Mouse (Mus musculus) liver, embryonic 12.5 days (tissue): Measurements from ENCODE around the gene Sorcs1. TPM values are rescaled to one million over a fixed set of nuclear protein-coding genes. Genes with fewer than 3 reads are reported as not detected.

Experiments
- ATAC-seq: fragments of 200-750 bp; cut with Nextera tagmentation; 2 replicates; pipeline ENCODE4 v1.8.0; 2017; ENCODE audit warnings: moderate number of reproducible peaks, mild to moderate bottlenecking, moderate library complexity
- H3K27ac ChIP-seq: fragments of 300-500 bp; sonication (generic); 2 replicates; pipeline ENCODE4 v1.5.1; 2016; ENCODE audit warnings: mild to moderate bottlenecking
- H3K27me3 ChIP-seq: fragments of 300-500 bp; sonication (generic); replicated peaks from 2 replicates; pipeline ENCODE4 v1.6.1; 2016; ENCODE audit warnings: mild to moderate bottlenecking, moderate library complexity
- H3K36me3 ChIP-seq: fragments of 300-500 bp; sonication (generic); 2 replicates; pipeline ENCODE4 v1.6.1; 2016; ENCODE audit warnings: mild to moderate bottlenecking, moderate library complexity
- H3K4me1 ChIP-seq: fragments of 300-500 bp; sonication (generic); 2 replicates; pipeline ENCODE4 v1.6.1; 2016
- H3K4me2 ChIP-seq: fragments of 300-500 bp; sonication (generic); 2 replicates; pipeline ENCODE4 v1.6.1; 2016; ENCODE audit warnings: mild to moderate bottlenecking, moderate library complexity
- H3K4me3 ChIP-seq: fragments of 300-500 bp; sonication (generic); 2 replicates; pipeline ENCODE4 v1.5.1; 2016; ENCODE audit warnings: mild to moderate bottlenecking, moderate library complexity
- H3K9ac ChIP-seq: fragments of 300-500 bp; sonication (generic); 2 replicates; pipeline ENCODE4 v1.6.1; 2016; ENCODE audit warnings: mild to moderate bottlenecking, moderate library complexity
- H3K9me3 ChIP-seq: fragments of 300-500 bp; sonication (generic); replicated peaks from 2 replicates; pipeline ENCODE4 v1.6.1; 2016; ENCODE audit warnings: mild to moderate bottlenecking, moderate library complexity
- WGBS: fragments of 180-500 bp; shearing (Covaris S2); methylation state at CpG from one replicate; pipeline ENCODE4 v1.1.7; 2016; ENCODE audit not compliant: insufficient replicate concordance; 5-methylcytosine and 5-hydroxymethylcytosine counted together
- polyA plus RNA-seq: library from polyadenylated mRNA; unstranded; fragments of >200 nt; fragmentation: Nextera tagmentation; extraction: Ambion mirVana; gene quantifications from 2 replicates; pipeline ENCODE4 v1.2.1, GENCODE M21; 2016

Sorcs1 gene
- polyA plus RNA-seq, 1 experiment from 2014 or later, result 0.64 TPM

DNA sequence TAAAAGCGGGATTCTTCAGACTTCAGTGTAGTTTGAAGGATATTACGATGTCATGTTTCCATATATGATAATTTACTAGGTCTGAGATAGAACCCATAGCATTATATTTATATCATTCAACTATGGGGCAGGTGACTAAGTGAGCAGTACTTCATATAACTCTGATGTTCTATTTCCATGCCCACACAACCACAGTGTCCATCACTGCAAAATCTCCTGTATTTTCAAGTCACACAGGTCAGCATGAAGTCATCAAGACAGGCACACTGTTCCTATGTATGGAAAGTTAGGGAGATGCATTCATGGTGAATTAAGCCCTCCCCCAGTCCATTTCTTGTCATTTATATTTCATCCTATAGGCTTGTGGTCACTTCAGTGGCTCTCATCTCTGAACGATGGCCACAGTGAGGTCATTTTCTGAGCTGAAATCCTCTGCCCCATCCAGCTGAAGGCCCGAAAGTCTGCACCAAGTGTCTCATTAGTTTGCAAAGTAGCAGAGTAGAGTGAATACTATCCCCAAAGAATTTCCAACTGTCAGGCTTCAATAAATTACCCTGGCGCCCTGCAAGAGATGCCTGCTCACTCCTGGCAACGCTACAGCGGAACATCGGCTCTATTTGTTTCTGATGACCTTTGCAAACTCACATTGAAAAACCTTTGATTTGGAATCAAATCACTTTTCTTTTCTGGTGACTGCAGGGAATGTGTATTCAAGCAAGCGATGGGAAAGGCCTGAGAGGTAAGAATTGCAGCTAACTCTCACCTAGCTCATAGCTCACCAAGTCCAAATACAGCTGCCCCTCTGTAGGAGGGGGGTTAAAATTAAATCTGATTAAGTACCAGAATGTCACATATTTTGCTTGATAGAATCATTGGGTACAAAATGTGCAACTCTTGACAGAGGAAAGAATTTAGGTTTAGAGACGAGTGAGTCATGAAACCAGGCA, 492.4 kb downstream of the Sorcs1 start:
- no peaks in the 10 kb centered on the region for H3K4me1 ChIP-seq
- H3K4me2 ChIP-seq, result no peak overlapping the region
- H3K9me3 ChIP-seq, result no peaks in the 10 kb centered on the region
- no peak overlapping the region for H3K27ac ChIP-seq
- WGBS, result 73% methylated on average over 10 of the region's 10 CpGs
- no peaks in the 10 kb centered on the region for H3K36me3 ChIP-seq
- H3K27me3 ChIP-seq, result no peaks in the 10 kb centered on the region
- no peak for ATAC-seq
- H3K9ac ChIP-seq, result no peak overlapping the region
- H3K4me3 ChIP-seq, result no peak overlapping the region

- Histone ChIP-seq H3K9ac (no peak overlapping the region), H3K4me3 (no peak overlapping the region), H3K27ac (no peak overlapping the region), H3K27me3 (no peaks in the 10 kb centered on the region), H3K9me3 (no peaks in the 10 kb centered on the region), H3K36me3 (no peaks in the 10 kb centered on the region), H3K4me1 (no peaks in the 10 kb centered on the region), H3K4me2 (no peak overlapping the region)
- ATAC-seq, result no peak
- WGBS, result 46% methylated on average over 21 of the region's 21 CpGs
Observed at GRCm38 (mm10) chr19:50184901-50185623, 493.4 kb downstream of the Sorcs1 start.

- Histone ChIP-seq H3K36me3 (no peaks in the 10 kb centered on the region), H3K9me3 (no peaks in the 10 kb centered on the region), H3K4me3 (no peak overlapping the region), H3K9ac (no peak overlapping the region), H3K4me1 (no peaks in the 10 kb centered on the region), H3K27me3 (no peaks in the 10 kb centered on the region), H3K27ac (no peak overlapping the region), H3K4me2 (no peak overlapping the region)
- WGBS, result 63% methylated on average over 4 of the region's 4 CpGs
- no peak for ATAC-seq
Observed at GRCm38 (mm10) chr19:50178851-50179250, 499.6 kb downstream of the Sorcs1 start.

DNA sequence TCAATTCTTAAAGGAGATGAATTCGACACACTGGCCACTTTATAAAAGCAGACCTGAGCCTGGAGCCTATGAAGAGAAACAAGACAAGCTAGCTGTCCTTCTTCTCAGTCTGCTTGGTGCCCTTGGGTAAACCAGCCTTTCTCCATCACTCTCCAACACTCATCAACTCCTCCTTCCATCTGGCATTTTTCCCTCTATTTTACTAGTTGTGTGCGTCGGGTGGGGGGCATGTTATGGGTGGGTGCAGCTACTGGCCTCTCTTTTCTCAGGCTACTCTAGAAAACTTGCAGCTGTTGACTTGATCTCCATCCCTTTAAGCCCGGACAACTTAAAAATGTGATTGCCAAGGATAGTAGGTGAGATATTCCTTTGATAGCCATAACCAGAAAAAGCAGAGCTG, 500.3 kb downstream of the Sorcs1 start:
- Histone ChIP-seq H3K4me2 (no peak overlapping the region), H3K4me3 (no peak overlapping the region), H3K9ac (no peak overlapping the region), H3K9me3 (no peaks in the 10 kb centered on the region), H3K27me3 (no peaks in the 10 kb centered on the region), H3K36me3 (no peaks in the 10 kb centered on the region), H3K4me1 (no peaks in the 10 kb centered on the region), H3K27ac (no peak overlapping the region)
- 70% methylated on average over 4 of the region's 4 CpGs for WGBS
- no peak for ATAC-seq

- no peak overlapping the region for H3K4me3 ChIP-seq
- H3K9ac ChIP-seq, result no peak overlapping the region
- WGBS, result 46% methylated on average over 4 of the region's 4 CpGs
- H3K27me3 ChIP-seq, result no peaks in the 10 kb centered on the region
- no peak overlapping the region for H3K4me2 ChIP-seq
- H3K27ac ChIP-seq, result no peak overlapping the region
- H3K36me3 ChIP-seq, result no peaks in the 10 kb centered on the region
- no peak for ATAC-seq
- no peaks in the 10 kb centered on the region for H3K4me1 ChIP-seq
- no peaks in the 10 kb centered on the region for H3K9me3 ChIP-seq
Observed at GRCm38 (mm10) chr19:50171849-50172248, 506.6 kb downstream of the Sorcs1 start.

DNA sequence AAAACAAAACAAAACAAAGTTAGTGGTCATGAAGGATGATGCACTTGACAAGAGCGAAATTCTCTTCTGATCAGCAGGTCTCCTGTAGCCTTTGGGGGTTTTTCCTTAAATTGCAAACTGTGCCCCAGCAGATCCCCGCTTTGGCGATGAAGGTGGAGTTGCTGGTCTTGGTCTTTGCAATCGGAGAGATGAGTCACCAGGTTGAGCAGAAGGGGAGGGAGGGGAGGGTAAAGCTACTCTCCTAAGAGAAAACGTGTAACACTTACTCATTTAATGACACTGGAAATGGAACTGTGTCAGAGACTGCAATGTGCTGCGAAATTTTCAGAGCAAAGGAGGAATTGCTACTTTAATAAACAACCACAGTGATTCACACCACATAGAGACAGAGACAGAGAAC, 527.3 kb downstream of the Sorcs1 start:
- H3K27me3 ChIP-seq, result no peaks in the 10 kb centered on the region
- H3K9me3 ChIP-seq, result no peaks in the 10 kb centered on the region
- no peaks in the 10 kb centered on the region for H3K4me1 ChIP-seq
- H3K27ac ChIP-seq, result no peak overlapping the region
- no peak overlapping the region for H3K4me3 ChIP-seq
- H3K9ac ChIP-seq, result no peak overlapping the region
- 57% methylated on average over 6 of the region's 6 CpGs for WGBS
- no peak overlapping the region for H3K4me2 ChIP-seq
- H3K36me3 ChIP-seq, result no peaks in the 10 kb centered on the region
- ATAC-seq, result no peak

DNA sequence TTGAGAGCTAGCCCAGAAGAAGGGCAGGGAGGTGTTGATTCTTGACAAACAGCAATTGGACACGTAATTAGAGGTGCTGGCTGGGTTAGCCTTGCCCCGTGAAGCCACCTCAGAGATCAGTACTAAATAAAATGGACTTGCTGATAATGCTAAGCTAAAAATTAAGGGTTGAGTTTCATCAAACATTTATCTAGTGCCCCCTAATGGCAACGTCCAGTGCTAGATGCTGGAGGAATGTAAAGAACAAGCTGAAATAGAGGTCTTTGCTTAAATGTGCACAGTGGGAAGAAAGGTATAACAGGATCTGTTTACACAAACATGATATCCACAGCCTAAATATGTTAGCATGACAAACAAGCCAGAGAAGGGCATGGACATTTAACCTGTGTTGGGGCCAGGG, 532.5 kb downstream of the Sorcs1 start:
- Histone ChIP-seq H3K9me3 (no peaks in the 10 kb centered on the region), H3K27me3 (no peaks in the 10 kb centered on the region), H3K4me2 (no peak overlapping the region), H3K27ac (no peak overlapping the region), H3K4me1 (no peaks in the 10 kb centered on the region), H3K36me3 (no peaks in the 10 kb centered on the region), H3K9ac (no peak overlapping the region), H3K4me3 (no peak overlapping the region)
- WGBS, result 31% methylated on average over 3 of the region's 3 CpGs
- no peak for ATAC-seq

DNA sequence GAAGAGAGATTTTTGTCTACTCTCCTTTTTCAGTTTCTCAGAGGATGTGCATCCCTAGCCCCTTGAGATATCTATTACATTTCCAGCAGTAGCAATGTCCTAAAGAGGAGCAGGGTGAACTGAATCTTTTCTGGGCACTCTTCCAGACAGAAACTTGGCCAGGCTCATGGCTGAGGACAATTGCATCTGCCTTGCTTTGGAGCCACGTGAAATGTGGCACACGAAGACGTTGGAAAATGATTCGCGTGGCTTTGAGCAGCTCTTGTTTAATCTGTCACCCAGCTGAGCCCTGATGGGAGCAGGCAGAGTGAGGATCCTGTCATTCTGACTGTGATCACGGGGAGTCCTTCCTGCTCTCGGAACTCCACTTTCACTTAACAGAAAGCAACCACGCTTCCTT, 536.6 kb downstream of the Sorcs1 start:
- no peak for ATAC-seq
- H3K27me3 ChIP-seq, result no peaks in the 10 kb centered on the region
- H3K4me2 ChIP-seq, result no peak overlapping the region
- 57% methylated on average over 8 of the region's 8 CpGs for WGBS
- no peak overlapping the region for H3K4me3 ChIP-seq
- no peak overlapping the region for H3K9ac ChIP-seq
- H3K27ac ChIP-seq, result no peak overlapping the region
- no peaks in the 10 kb centered on the region for H3K9me3 ChIP-seq
- H3K4me1 ChIP-seq, result no peaks in the 10 kb centered on the region
- H3K36me3 ChIP-seq, result no peaks in the 10 kb centered on the region

DNA sequence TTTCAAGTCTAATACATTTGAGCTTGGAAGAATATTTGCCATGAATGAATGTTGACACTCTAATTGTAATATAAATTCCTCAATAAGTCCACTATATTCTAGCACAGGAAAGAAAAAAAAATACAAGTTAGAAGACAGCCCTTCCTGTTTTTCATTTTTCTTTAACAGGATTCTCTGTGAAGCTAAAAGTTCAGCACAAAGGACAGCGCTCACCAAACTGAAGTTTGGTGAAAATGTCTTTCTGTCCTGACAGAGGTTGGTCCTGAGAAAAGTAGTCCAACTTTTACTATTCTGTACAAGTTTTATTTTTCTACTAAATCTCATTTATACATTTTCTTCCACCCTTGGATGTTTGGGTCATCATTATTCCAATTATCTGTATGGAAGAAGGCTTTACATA, 543.8 kb downstream of the Sorcs1 start:
- H3K36me3 ChIP-seq, result no peaks in the 10 kb centered on the region
- peaks cover 8% of the 10 kb centered on the region; the same call in 1 of the 2 replicates for H3K9me3 ChIP-seq
- 63% methylated on average over 1 of the region's 1 CpGs for WGBS
- H3K27me3 ChIP-seq, result no peaks in the 10 kb centered on the region
- no peak overlapping the region for H3K4me3 ChIP-seq
- no peak for ATAC-seq
- no peak overlapping the region for H3K9ac ChIP-seq
- no peak overlapping the region for H3K27ac ChIP-seq
- no peaks in the 10 kb centered on the region for H3K4me1 ChIP-seq
- no peak overlapping the region for H3K4me2 ChIP-seq

- WGBS, result 61% methylated on average over 4 of the region's 4 CpGs
Observed at GRCm38 (mm10) chr19:50105842-50106585, 572.4 kb downstream of the Sorcs1 start.

More at GRCm38 (mm10) chr19:50105842-50106585, 572.4 kb downstream of the Sorcs1 start:
- Histone ChIP-seq H3K9me3 (no peaks in the 10 kb centered on the region), H3K36me3 (no peaks in the 10 kb centered on the region), H3K4me2 (no peak overlapping the region), H3K4me3 (no peak overlapping the region), H3K4me1 (no peaks in the 10 kb centered on the region), H3K27ac (no peak overlapping the region), H3K9ac (no peak overlapping the region), H3K27me3 (no peaks in the 10 kb centered on the region)
- no peak for ATAC-seq
